Mouse (Mus musculus) MEL (cell line): Measurements from ENCODE around the gene Nxt2.

ENCODE experiments used
- CTCF ChIP-seq, 3 experiments: IDR thresholded peaks in 2 of 3; conservative IDR thresholded peaks in 1 of 3; 2 replicates each; pipeline ENCODE4 v1.5.1; 2011 to 2012; ENCODE audit warnings: low read length in 3 of 3, low read depth in 2 of 3, mild to moderate bottlenecking in 2 of 3, improper control_type of control experiment in 1 of 3, inconsistent platforms in 1 of 3, mixed read lengths in 1 of 3, moderate library complexity in 1 of 3; ENCODE audit not compliant: control insufficient read depth in 1 of 3, insufficient read depth in 1 of 3, poor library complexity in 1 of 3, severe bottlenecking in 1 of 3
- EP300 ChIP-seq, 2 experiments: IDR thresholded peaks; 2 replicates each; pipeline ENCODE4 v1.6.1; 2011; ENCODE audit warnings: improper control_type of control experiment in 2 of 2, low read length in 2 of 2, low read depth in 1 of 2, mild to moderate bottlenecking in 1 of 2
- GATA1 ChIP-seq: IDR thresholded peaks from 2 replicates; pipeline ENCODE4 v1.6.1; 2011; ENCODE audit warnings: low read depth, low read length, improper control_type of control experiment
- NRF1 ChIP-seq: IDR thresholded peaks from 2 replicates; pipeline ENCODE4 v1.6.1; 2014; ENCODE audit warnings: low read depth, mild to moderate bottlenecking, inconsistent platforms, low read length, improper control_type of control experiment, moderate library complexity; ENCODE audit not compliant: poor library complexity, insufficient read depth, severe bottlenecking
- UBTF ChIP-seq: IDR thresholded peaks from 2 replicates; pipeline ENCODE4 v1.6.1; 2012; ENCODE audit warnings: low read depth, mild to moderate bottlenecking, inconsistent platforms, low read length, improper control_type of control experiment, moderate library complexity, borderline replicate concordance; ENCODE audit not compliant: insufficient read depth
- ZMIZ1 ChIP-seq: IDR thresholded peaks from 2 replicates; pipeline ENCODE4 v1.6.1; 2012; ENCODE audit warnings: low read depth, mild to moderate bottlenecking, inconsistent platforms, low read length, improper control_type of control experiment, moderate library complexity

DNA sequence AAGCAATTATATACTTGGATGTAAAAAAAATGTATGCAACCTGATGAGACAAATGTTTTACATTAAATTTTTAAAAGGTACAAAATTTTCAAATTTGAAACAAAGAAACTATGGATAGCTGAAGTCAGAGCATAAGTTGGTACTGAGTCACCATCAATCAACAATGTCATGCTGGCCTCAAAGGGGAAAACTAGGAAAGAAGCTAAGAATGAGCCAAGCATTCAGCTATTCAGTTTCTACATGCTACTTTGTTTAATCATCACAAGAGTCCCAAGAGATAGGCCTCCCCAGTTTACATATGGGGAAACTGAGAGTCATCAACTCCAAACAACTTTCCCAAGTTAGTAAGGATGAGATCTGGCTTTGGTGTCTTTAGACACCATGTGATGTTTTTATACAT is 49.6 kb upstream of the Nxt2 start:
- TF ChIP-seq NRF1 (no peak), EP300 (IDR thresholded peaks at IDR 0.05; ENCODE audit: low read depth in 1 of 2, low read length in 2 of 2) (no peak), CTCF (IDR thresholded peaks at IDR 0.05 in 2 of 3, conservative IDR thresholded peaks at IDR 0.05 in 1 of 3; ENCODE audit: control insufficient read depth in 1 of 3, insufficient read depth in 1 of 3, low read depth in 2 of 3, low read length in 3 of 3, poor library complexity in 1 of 3, severe bottlenecking in 1 of 3) (no peak), ZMIZ1 (no peak), GATA1 (no peak), UBTF (no peak)
